Mouse (Mus musculus): Measurements from ENCODE around the gene Kctd2.

Kctd2 gene

GRCm38 (mm10) chr11:115400630-115401391 is 19.1 kb upstream of the Kctd2 start:
- DNase-seq (ENCODE audit: low spot score): no peak

GRCm38 (mm10) chr11:115403338-115404124 is 16.4 kb upstream of the Kctd2 start, which contains the start of gene Mrpl58:
Gene Mrpl58 (plus strand): TSS chr11:115403752.
- peak; percentile 84 for DNase-seq (ENCODE audit: low spot score)

- no peak for DNase-seq (ENCODE audit: low spot score)
These were observed 14.2 kb upstream of the Kctd2 start for GRCm38 (mm10) chr11:115405723-115406122.

- no peak for DNase-seq (ENCODE audit: low spot score)
These were observed 13.0 kb upstream of the Kctd2 start for GRCm38 (mm10) chr11:115406858-115407401.

- DNase-seq (ENCODE audit: low spot score): no peak
These were observed 11.5 kb upstream of the Kctd2 start for GRCm38 (mm10) chr11:115408266-115408920.

- no peak for DNase-seq (ENCODE audit: low spot score)
These were observed 10.4 kb upstream of the Kctd2 start for GRCm38 (mm10) chr11:115409556-115409955.

GRCm38 (mm10) chr11:115420336-115421190 is 635 bp downstream of the Kctd2 start:
- peak; percentile 65 for DNase-seq (ENCODE audit: low spot score)

GRCm38 (mm10) chr11:115421328-115421727 is 1.4 kb downstream of the Kctd2 start:
- no peak for DNase-seq (ENCODE audit: low spot score)

- no peak for DNase-seq (ENCODE audit: low spot score)
These were observed 2.0 kb downstream of the Kctd2 start for GRCm38 (mm10) chr11:115421972-115422371.

- no peak for DNase-seq (ENCODE audit: low spot score)
These were observed 3.2 kb downstream of the Kctd2 start for GRCm38 (mm10) chr11:115423091-115423490.

GRCm38 (mm10) chr11:115424666-115425065 is 4.7 kb downstream of the Kctd2 start:
- DNase-seq (ENCODE audit: low spot score): no peak

GRCm38 (mm10) chr11:115425671-115426070 is 5.7 kb downstream of the Kctd2 start:
- no peak for DNase-seq (ENCODE audit: low spot score)

- DNase-seq (ENCODE audit: low spot score): peak; percentile 41
These were observed 7.8 kb downstream of the Kctd2 start for GRCm38 (mm10) chr11:115427482-115428331.

- no peak for DNase-seq (ENCODE audit: low spot score)
These were observed 9.4 kb downstream of the Kctd2 start for GRCm38 (mm10) chr11:115429307-115429706.

GRCm38 (mm10) chr11:115430561-115430960 is 10.6 kb downstream of the Kctd2 start:
- no peak for DNase-seq (ENCODE audit: low spot score)

GRCm38 (mm10) chr11:115432814-115433213 is 12.9 kb downstream of the Kctd2 start:
- no peak for DNase-seq (ENCODE audit: low spot score)

GRCm38 (mm10) chr11:115433342-115433741 is 13.4 kb downstream of the Kctd2 start:
- DNase-seq (ENCODE audit: low spot score): no peak

- DNase-seq (ENCODE audit: low spot score): no peak
These were observed 15.8 kb downstream of the Kctd2 start for GRCm38 (mm10) chr11:115435596-115436337.

GRCm38 (mm10) chr11:115437571-115438122 is 17.7 kb downstream of the Kctd2 start:
- no peak for DNase-seq (ENCODE audit: low spot score)

Data from urinary bladder, postnatal 25 days (tissue).